28 mouse cellular contexts compared by ENCODE assay signal in the genomic region with DNA sequence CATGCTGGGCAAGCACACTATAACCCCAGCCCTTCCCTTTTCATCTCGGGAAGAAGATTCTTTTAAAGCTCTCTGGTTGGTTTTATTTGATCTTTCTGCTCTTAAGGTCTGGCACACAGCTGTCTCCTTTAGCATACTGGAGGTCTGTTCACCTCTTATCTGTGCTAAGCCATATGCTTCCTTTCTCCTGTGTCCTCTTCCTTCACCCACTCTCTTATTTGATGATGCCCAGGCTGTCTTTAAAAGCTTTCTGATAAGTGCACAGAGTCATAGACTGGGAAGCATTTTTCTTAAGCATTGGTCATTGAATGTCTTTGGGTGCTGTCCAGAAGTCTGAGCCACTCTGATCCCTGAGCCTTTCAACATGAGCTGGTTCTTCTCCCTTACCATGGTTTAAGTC.
DNase-seq lines count a peak whose midpoint lies in the region; ATAC-seq lines count a peak whose summit lies in the region.
"Had no signal": no experiment of that assay in that cellular context is flagged by ENCODE, and none has a peak within 500 bp of the region (broad histone marks: within the 10 kb centered on the region; RNA-seq: fewer than 3 reads in every experiment).

No protein-coding gene starts in this region.

- no peaks in the 10 kb centered on the region for H3K27me3 ChIP-seq in liver, embryonic 13.5 days
- H3K27me3 ChIP-seq: embryonic facial prominence, embryonic 12.5 days; hindbrain, embryonic 12.5 days; intestine, embryonic 15.5 days; midbrain, embryonic 13.5 days had no signal

- no peaks in the 10 kb centered on the region for H3K9me3 ChIP-seq in liver, embryonic 13.5 days (replicated peaks)
- H3K9me3 ChIP-seq: embryonic facial prominence, embryonic 12.5 days; G1E; hindbrain, embryonic 12.5 days; intestine, embryonic 15.5 days; midbrain, embryonic 13.5 days had no signal

- no peak overlapping the region for H3K4me3 ChIP-seq in liver, embryonic 13.5 days (replicated peaks)
- H3K4me3 ChIP-seq: embryonic facial prominence, embryonic 12.5 days; hindbrain, embryonic 12.5 days; intestine, embryonic 15.5 days; midbrain, embryonic 13.5 days had no signal

- no peak overlapping the region for H3K27ac ChIP-seq in liver, embryonic 13.5 days
- H3K27ac ChIP-seq: embryonic facial prominence, embryonic 12.5 days; hindbrain, embryonic 12.5 days; hindbrain, postnatal 0 days; intestine, embryonic 15.5 days; kidney, postnatal 0 days; midbrain, embryonic 13.5 days had no signal

- H3K9ac ChIP-seq in liver, embryonic 13.5 days = no peak overlapping the region
- H3K9ac ChIP-seq: embryonic facial prominence, embryonic 12.5 days; hindbrain, embryonic 12.5 days; intestine, embryonic 15.5 days; lung, embryonic 14.5 days; midbrain, embryonic 13.5 days had no signal

- peak; percentile 9 for DNase-seq in 3T3-L1 (ENCODE audit: low read depth, low spot score)
- peak; percentile 68 for DNase-seq in 416B (ENCODE audit: low read depth)
- DNase-seq in adipocyte (ENCODE audit: low spot score) = peak; percentile 12
- no peak for DNase-seq in liver, embryonic 13.5 days
- DNase-seq in T-cell, adult 2 months (ENCODE audit: low spot score) = no peak
- DNase-seq in right cerebral cortex, postnatal 10 days (ENCODE audit: low spot score in 2 of 2) = no peak
- DNase-seq in cerebellum, adult 9-11 months = no peak
- DNase-seq: adrenal gland, postnatal 14 days; cerebellum, adult 2 months; cerebellum, postnatal 36 days; embryo, embryonic 11 days; gastrocnemius, postnatal 14 days; heart, postnatal 36 days; kidney, adult 8-10 months; kidney, postnatal 4 days; lung, embryonic 14.5 days; lung, postnatal 14 days; retina, postnatal 1 day; right cerebral cortex, postnatal 25 days; thymus, postnatal 14 days had no signal

- H3K36me3 ChIP-seq in liver, embryonic 13.5 days = no peaks in the 10 kb centered on the region
- H3K36me3 ChIP-seq: embryonic facial prominence, embryonic 12.5 days; G1E; hindbrain, embryonic 12.5 days; intestine, embryonic 15.5 days; midbrain, embryonic 13.5 days had no signal

- no peak overlapping the region for H3K4me2 ChIP-seq in liver, embryonic 13.5 days
- H3K4me2 ChIP-seq: embryonic facial prominence, embryonic 12.5 days; hindbrain, embryonic 12.5 days; intestine, embryonic 15.5 days; lung, embryonic 14.5 days; midbrain, embryonic 13.5 days had no signal

- 3% methylated on average over 1 of the region's 1 CpGs for WGBS in liver, embryonic 13.5 days (ENCODE audit: insufficient replicate concordance)

- H3K4me1 ChIP-seq in liver, embryonic 13.5 days (replicated peaks) = peaks cover 10% of the 10 kb centered on the region; the same call in 1 of the 2 replicates
- H3K4me1 ChIP-seq: hindbrain, embryonic 12.5 days; intestine, embryonic 15.5 days; midbrain, embryonic 13.5 days had no signal

- ATAC-seq in liver, embryonic 13.5 days (ENCODE audit: low read depth) = peak; percentile 73
- ATAC-seq: forebrain, embryonic 14.5 days; hindbrain, postnatal 0 days; intestine, embryonic 15.5 days; midbrain, embryonic 13.5 days had no signal

Comparison
In these comparisons a context has a peak if more than half of its experiments do, and no peak if none do; other contexts are left out.
1. DNase-seq: peak in 3T3-L1 (single experiment), 416B (single experiment) and adipocyte (single experiment); none in liver, embryonic 13.5 days (single experiment), T-cell, adult 2 months (single experiment), right cerebral cortex, postnatal 10 days (0 of 2) and cerebellum, adult 9-11 months (single experiment).